Mouse (Mus musculus) spleen, adult 2 months (tissue): ENCODE results near the gene Tmem131l. TPM values are rescaled to one million over a fixed set of nuclear protein-coding genes. Genes with fewer than 3 reads are reported as not detected.
A peak's percentile ranks its signal among the peaks of the same experiment; 100 is the strongest.

ENCODE experiments used
- DNase-seq, 2 experiments: peaks; one replicate each; pipeline versions ENCODE4 v3.0.0 to v3.0.0-alpha.2; 2012 to 2021; ENCODE audit warnings: low spot score in 2 of 2, low read depth in 1 of 2
- H3K27ac ChIP-seq: fragments of 200-500 bp; 2 replicates; pipeline ENCODE4 v1.5.1; 2012; ENCODE audit warnings: low read length, inconsistent platforms; ENCODE audit not compliant: insufficient read depth
- H3K27me3 ChIP-seq: fragments of 200-500 bp; 2 replicates; pipeline ENCODE4 v1.6.1; 2012; ENCODE audit warnings: mild to moderate bottlenecking, moderate library complexity, low read length, inconsistent platforms; ENCODE audit not compliant: control insufficient read depth, insufficient read depth
- H3K36me3 ChIP-seq: fragments of 200-500 bp; 2 replicates; pipeline ENCODE4 v1.6.1; 2012; ENCODE audit warnings: mild to moderate bottlenecking, low read length, inconsistent platforms; ENCODE audit not compliant: control insufficient read depth, insufficient read depth
- H3K4me1 ChIP-seq: fragments of 200-500 bp; 2 replicates; pipeline ENCODE4 v1.6.1; 2011; ENCODE audit warnings: inconsistent platforms; ENCODE audit not compliant: control insufficient read depth, insufficient read depth, insufficient read length
- H3K4me3 ChIP-seq: fragments of 200-500 bp; 2 replicates; pipeline ENCODE4 v1.5.1; 2011; ENCODE audit warnings: mild to moderate bottlenecking, inconsistent platforms; ENCODE audit not compliant: insufficient read depth, insufficient read length; ENCODE audit errors: extremely low read depth
- CTCF ChIP-seq: fragments of 200-500 bp; IDR thresholded peaks from 2 replicates; pipeline ENCODE4 v1.5.1; 2011; ENCODE audit warnings: mild to moderate bottlenecking, inconsistent platforms; ENCODE audit not compliant: insufficient read depth, insufficient read length, insufficient replicate concordance; ENCODE audit errors: extremely low read depth
- POLR2A ChIP-seq: fragments of 200-500 bp; IDR thresholded peaks from 2 replicates; pipeline ENCODE4 v1.6.1; 2011; ENCODE audit warnings: low read depth, low read length, inconsistent platforms
- WGBS: fragments of 180-500 bp; shearing (Covaris S2); methylation state at CpG from one replicate; pipeline ENCODE4 v1.1.7; 2018; 5-methylcytosine and 5-hydroxymethylcytosine counted together
- polyA plus RNA-seq: library from polyadenylated mRNA; depleted of rRNA; stranded (reverse); fragments of >200 nt; gene quantifications from 2 replicates; pipeline ENCODE4 v1.2.3, GENCODE M21; 2012

Tmem131l gene
- polyA plus RNA-seq, 1 experiment = 116 TPM

GRCm38 (mm10) chr3:84027691-84028159 is 12.2 kb downstream of the Tmem131l start:
- 83% methylated on average over 8 of the region's 8 CpGs for WGBS

DNA sequence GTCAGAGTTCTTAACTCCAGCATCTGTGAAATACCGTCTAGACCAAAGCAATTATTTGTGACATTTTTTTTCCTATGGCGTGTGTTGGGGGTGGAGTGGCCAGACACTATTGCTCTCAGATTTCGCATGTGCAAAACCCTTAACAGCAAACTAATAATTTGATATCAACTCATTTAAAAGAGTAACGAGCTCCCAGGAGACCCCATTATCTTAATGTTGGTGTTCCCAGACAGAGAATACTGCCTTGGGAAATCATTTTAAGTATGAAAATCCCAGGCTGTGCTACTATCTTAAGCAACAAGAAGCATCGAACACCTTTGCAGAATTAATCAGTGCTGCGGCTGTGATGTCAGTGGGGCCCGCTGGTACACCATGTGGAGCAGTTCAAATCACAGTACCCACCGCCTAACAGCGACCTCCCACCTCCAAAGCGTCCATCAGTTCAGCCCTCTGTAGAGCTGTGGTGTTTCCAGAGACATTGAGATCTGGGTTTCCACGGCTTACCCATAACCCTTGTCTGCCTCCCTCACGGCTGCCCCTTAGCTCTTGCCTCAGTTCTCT is 15.4 kb downstream of the Tmem131l start:
- TF ChIP-seq POLR2A (no peak), CTCF (no peak)
- 95% methylated on average over 12 of the region's 12 CpGs for WGBS
- Histone ChIP-seq H3K4me3 (no peak overlapping the region), H3K36me3 (peaks cover 9% of the 10 kb centered on the region), H3K4me1 (peaks cover 21% of the 10 kb centered on the region), H3K27me3 (no peaks in the 10 kb centered on the region), H3K27ac (no peak overlapping the region)
- DNase-seq = no peak

More at GRCm38 (mm10) chr3:84027691-84028159, 12.2 kb downstream of the Tmem131l start:
- Histone ChIP-seq H3K4me1 (peaks cover 8% of the 10 kb centered on the region; the same call in 1 of the 2 replicates), H3K27me3 (no peaks in the 10 kb centered on the region), H3K36me3 (peaks cover 24% of the 10 kb centered on the region), H3K4me3 (no peak overlapping the region), H3K27ac (no peak overlapping the region)
- TF ChIP-seq CTCF = no peak
- no peak for TF ChIP-seq POLR2A
- DNase-seq = no peak

GRCm38 (mm10) chr3:84022723-84023122 is 17.3 kb downstream of the Tmem131l start:
- no peak for TF ChIP-seq CTCF
- TF ChIP-seq POLR2A = no peak
- 49% methylated on average over 5 of the region's 5 CpGs for WGBS
- Histone ChIP-seq H3K36me3 (peaks cover 9% of the 10 kb centered on the region), H3K27me3 (no peaks in the 10 kb centered on the region), H3K4me1 (peaks cover 27% of the 10 kb centered on the region), H3K27ac (no peak overlapping the region), H3K4me3 (no peak overlapping the region)
- DNase-seq = peak in 1 of 2 experiments; percentile 20

DNA sequence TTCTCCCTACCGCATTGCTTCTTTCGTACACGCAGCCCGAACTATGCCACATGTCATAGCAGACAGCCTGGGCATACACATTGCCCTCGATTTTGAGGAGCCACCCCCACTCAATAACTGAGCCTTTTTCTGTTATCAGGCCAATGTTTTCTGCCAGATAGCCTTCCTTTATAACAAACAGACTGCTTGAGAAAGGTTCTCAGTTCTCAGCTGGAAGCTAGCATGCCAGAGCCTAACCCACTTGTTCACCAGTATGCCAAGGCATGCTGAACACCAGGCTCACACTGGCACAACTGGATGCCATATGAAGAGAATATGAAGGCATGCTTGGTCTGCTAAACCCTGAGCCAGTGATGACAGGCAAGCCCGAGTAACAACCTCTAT is 17.8 kb downstream of the Tmem131l start:
- Histone ChIP-seq H3K27me3 (no peaks in the 10 kb centered on the region), H3K4me3 (no peak overlapping the region), H3K36me3 (peaks cover 7% of the 10 kb centered on the region), H3K4me1 (peaks cover 27% of the 10 kb centered on the region), H3K27ac (no peak overlapping the region; the same call in 1 of the 2 replicates)
- TF ChIP-seq POLR2A (no peak), CTCF (no peak)
- WGBS = 84% methylated on average over 6 of the region's 6 CpGs
- DNase-seq = no peak

DNA sequence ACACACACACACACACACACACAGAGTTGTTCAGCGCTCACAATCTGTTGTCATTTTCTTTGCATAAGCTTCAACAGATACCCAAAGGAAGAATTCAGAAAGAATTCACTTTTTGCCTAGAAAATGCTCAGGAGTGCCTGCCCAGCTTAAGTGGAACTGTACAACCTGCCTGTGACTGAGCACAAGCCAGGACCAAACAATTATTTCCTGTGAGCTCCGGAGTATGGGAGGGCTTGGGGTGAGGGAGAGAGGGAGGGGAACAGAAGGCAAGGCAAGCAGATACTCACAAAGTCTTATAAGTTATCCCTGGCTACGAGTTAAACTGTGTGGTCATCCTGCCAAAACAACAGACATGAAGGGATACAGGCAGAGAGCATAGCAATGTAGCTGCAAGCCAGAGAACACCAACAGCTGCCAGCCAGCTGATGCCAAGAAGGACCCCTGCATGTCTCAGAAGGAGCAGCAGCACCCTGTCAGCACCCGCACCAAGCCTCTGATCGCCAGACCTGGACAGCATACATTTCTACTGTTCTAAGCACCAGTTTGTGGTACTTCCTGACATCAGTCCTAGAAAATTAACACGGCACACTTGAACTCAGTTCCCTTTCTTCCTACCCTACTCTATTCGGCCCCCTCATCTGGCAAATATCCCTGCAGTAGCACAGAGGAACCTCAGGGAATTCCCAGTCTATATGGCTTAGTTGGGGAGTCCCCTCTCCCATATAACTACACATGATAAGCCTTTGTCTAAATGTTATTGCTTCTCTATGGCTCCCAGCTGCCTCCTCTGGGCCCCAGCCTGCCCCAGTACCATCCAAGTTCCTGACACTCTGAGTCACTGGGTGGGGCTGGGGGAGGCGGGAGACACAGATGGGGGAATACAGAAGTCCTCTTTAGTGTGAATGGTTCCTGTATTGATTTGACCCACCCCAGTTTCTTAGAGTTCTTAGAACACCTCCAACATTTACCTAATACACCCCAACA is 18.5 kb downstream of the Tmem131l start:
- Histone ChIP-seq H3K27me3 (no peaks in the 10 kb centered on the region), H3K27ac (no peak overlapping the region)

GRCm38 (mm10) chr3:84020528-84020927 is 19.4 kb downstream of the Tmem131l start:
- H3K27ac ChIP-seq = no peak overlapping the region

More for the DNA sequence above, 18.5 kb downstream of the Tmem131l start:
- H3K4me3 ChIP-seq = no peak overlapping the region
- peaks cover 27% of the 10 kb centered on the region for H3K4me1 ChIP-seq
- WGBS = 70% methylated on average over 8 of the region's 8 CpGs
- peaks cover 3% of the 10 kb centered on the region for H3K36me3 ChIP-seq
- no peak for DNase-seq
- no peak for TF ChIP-seq POLR2A
- no peak for TF ChIP-seq CTCF

More at GRCm38 (mm10) chr3:84020528-84020927, 19.4 kb downstream of the Tmem131l start:
- Histone ChIP-seq H3K4me3 (no peak overlapping the region), H3K4me1 (peaks cover 27% of the 10 kb centered on the region), H3K36me3 (peaks cover 3% of the 10 kb centered on the region), H3K27me3 (no peaks in the 10 kb centered on the region)
- no peak for TF ChIP-seq POLR2A
- no peak for TF ChIP-seq CTCF
- 94% methylated on average over 3 of the region's 3 CpGs for WGBS
- DNase-seq = no peak
